Mouse (Mus musculus) heart, adult 2 months (tissue): ENCODE measurements at regions not wholly inside any gene's neighbourhood (a gene's known extent, or its start where the extent isn't known, plus 50 kb on each side); places are given as distances from the start of the nearest gene placed in this dataset.

Experiments
- DNase-seq, 2 experiments: peaks; one replicate each; pipeline ENCODE4 v3.0.0; 2021
- H3K27ac ChIP-seq: fragments of 200-600 bp; 2 replicates; pipeline ENCODE4 v1.8.1; 2022
- H3K27me3 ChIP-seq: fragments of 200-500 bp; 2 replicates; pipeline ENCODE4 v1.6.1; 2012; ENCODE audit warnings: mild to moderate bottlenecking, low read length, inconsistent platforms, mixed read lengths; ENCODE audit not compliant: control insufficient read depth, insufficient read depth
- H3K36me3 ChIP-seq: fragments of 200-500 bp; 2 replicates; pipeline ENCODE4 v1.6.1; 2012; ENCODE audit warnings: low read length, inconsistent platforms; ENCODE audit not compliant: control insufficient read depth, insufficient read depth
- H3K4me1 ChIP-seq: fragments of 200-500 bp; 2 replicates; pipeline ENCODE4 v1.6.1; 2011; ENCODE audit warnings: low read length; ENCODE audit not compliant: control insufficient read depth, insufficient read depth
- H3K4me3 ChIP-seq: fragments of 200-600 bp; 2 replicates; pipeline ENCODE4 v1.8.1; 2022
- H3K79me2 ChIP-seq: fragments of 200-500 bp; replicated peaks from 2 replicates; pipeline ENCODE4 v1.6.1; 2012; ENCODE audit warnings: mild to moderate bottlenecking, inconsistent platforms, low read length, moderate library complexity, mixed read lengths; ENCODE audit not compliant: control insufficient read depth, insufficient read depth
- H3K9ac ChIP-seq: fragments of 200-500 bp; 2 replicates; pipeline ENCODE4 v1.6.1; 2012; ENCODE audit warnings: low read depth, mild to moderate bottlenecking, control low read depth, inconsistent platforms, low read length, mixed read lengths
- CTCF ChIP-seq: fragments of 200-600 bp; IDR thresholded peaks from 2 replicates; pipeline ENCODE4 v1.8.1; 2022; ENCODE audit warnings: antibody characterized with exemption, mild to moderate bottlenecking, moderate library complexity
- EP300 ChIP-seq: fragments of 200-500 bp; IDR thresholded peaks from 2 replicates; pipeline ENCODE4 v1.6.1; 2011; ENCODE audit warnings: low read depth, low read length, control low read depth; ENCODE audit not compliant: insufficient read depth
- POLR2A ChIP-seq: fragments of 200-500 bp; IDR thresholded peaks from 2 replicates; pipeline ENCODE4 v1.6.1; 2011; ENCODE audit warnings: mild to moderate bottlenecking, low read depth, low read length, control low read depth; ENCODE audit not compliant: insufficient read depth
- WGBS: fragments of 180-500 bp; shearing (Covaris S2); methylation state at CpG from one replicate; pipeline ENCODE4 v1.1.7; 2018; 5-methylcytosine and 5-hydroxymethylcytosine counted together
- intact Hi-C: fragments of 180-260 bp; cut with DNase I; formaldehyde crosslinking; loops from one replicate; pipeline ENCODE4 v1.15.1; 2025

DNA sequence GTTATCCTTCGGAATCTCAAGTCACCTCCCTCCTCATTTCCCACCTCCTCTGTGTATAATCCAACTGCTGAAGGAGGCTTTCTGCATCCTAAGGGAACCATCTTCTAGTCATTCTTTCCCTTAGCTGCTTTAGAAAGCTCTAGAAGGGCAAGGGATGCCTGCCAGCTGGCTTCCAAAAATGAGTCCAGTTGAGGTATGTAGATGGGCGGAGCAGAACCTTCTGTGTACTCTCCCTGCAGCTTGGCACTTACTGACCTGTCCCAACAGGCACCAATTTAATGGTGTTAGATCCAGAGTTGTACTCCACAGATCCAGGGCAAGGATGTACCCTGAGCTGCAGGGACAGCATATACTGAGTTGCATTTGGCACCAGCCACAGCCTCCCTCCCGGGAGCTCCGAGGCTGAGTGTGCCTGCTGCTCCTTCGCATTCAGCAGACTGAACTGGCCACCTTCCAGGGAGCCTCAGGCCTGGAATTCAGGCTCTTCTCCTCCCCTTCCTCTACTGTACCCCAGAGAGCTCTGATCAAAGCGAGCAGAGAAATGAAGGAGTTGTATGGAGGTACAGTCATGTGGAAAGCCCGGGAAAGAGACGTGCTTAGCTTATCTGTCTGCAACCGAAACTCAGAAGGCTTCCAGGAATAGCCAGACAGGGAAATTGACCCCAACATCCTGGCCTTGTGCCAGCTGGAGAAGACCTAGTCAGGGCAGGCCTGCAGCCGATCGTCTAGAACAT, 177.4 kb upstream of the Ncam1 start:
- H3K4me1 ChIP-seq: peaks cover 15% of the 10 kb centered on the region
- intact Hi-C loops: no loop called here
- no peak overlapping the region for H3K9ac ChIP-seq
- 10% methylated on average over 11 of the region's 11 CpGs for WGBS
- H3K27ac ChIP-seq: no peak overlapping the region
- H3K27me3 ChIP-seq: no peaks in the 10 kb centered on the region
- no peaks in the 10 kb centered on the region for H3K36me3 ChIP-seq
- H3K4me3 ChIP-seq: no peak overlapping the region
- no peaks in the 10 kb centered on the region for H3K79me2 ChIP-seq
- no peak for TF ChIP-seq POLR2A
- no peak for TF ChIP-seq EP300
- TF ChIP-seq CTCF: no peak
- DNase-seq: peak; percentile 63 to 71

GRCm38 (mm10) chr9:49973974-49974495, 175.3 kb upstream of the Ncam1 start:
- intact Hi-C loops: no loop called here
- no peak for DNase-seq
- WGBS: 75% methylated on average over 5 of the region's 5 CpGs
- no peaks in the 10 kb centered on the region for H3K79me2 ChIP-seq
- no peak overlapping the region for H3K27ac ChIP-seq
- H3K36me3 ChIP-seq: no peaks in the 10 kb centered on the region
- no peak for TF ChIP-seq CTCF
- no peak for TF ChIP-seq EP300
- no peak for TF ChIP-seq POLR2A
- H3K4me3 ChIP-seq: no peak overlapping the region
- H3K27me3 ChIP-seq: no peaks in the 10 kb centered on the region
- no peak overlapping the region for H3K9ac ChIP-seq
- H3K4me1 ChIP-seq: peaks cover 10% of the 10 kb centered on the region

GRCm38 (mm10) chr9:49969429-49969828, 170.7 kb upstream of the Ncam1 start:
- no peak for DNase-seq
- Histone ChIP-seq H3K36me3 (no peaks in the 10 kb centered on the region), H3K79me2 (no peaks in the 10 kb centered on the region), H3K9ac (no peak overlapping the region), H3K27me3 (no peaks in the 10 kb centered on the region), H3K27ac (no peak overlapping the region), H3K4me1 (no peaks in the 10 kb centered on the region; the same call in 1 of the 2 replicates), H3K4me3 (no peak overlapping the region)
- TF ChIP-seq POLR2A (no peak), CTCF (no peak), EP300 (no peak)
- 63% methylated on average over 6 of the region's 6 CpGs for WGBS
- intact Hi-C loops: no loop called here

DNA sequence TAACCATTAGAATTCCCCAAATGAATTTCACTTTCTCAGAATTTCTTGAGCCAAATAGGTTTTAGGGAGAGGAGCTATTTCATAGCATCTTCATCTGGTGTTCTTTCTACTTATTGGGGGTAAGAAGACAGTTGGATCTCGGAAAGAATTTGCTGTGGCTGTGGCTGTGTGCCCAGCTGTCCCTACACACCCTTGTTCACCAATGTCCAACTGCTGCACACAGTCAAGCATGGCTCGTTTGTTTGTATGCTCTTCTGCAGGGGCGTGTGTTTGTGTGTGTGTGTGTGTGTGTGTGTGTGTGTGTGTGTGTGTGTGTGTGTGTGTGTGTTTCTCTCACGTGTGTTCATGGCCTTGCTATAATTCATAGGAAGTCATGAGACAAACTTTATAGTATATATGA, 165.9 kb upstream of the Ncam1 start:
- 49% methylated on average over 4 of the region's 4 CpGs for WGBS
- intact Hi-C loops: no loop called here

GRCm38 (mm10) chr9:49962561-49963071, 163.9 kb upstream of the Ncam1 start:
- no peak for TF ChIP-seq EP300
- TF ChIP-seq CTCF: no peak
- TF ChIP-seq POLR2A: no peak
- no peak for DNase-seq
- WGBS: 93% methylated on average over 8 of the region's 8 CpGs
- Histone ChIP-seq H3K27ac (no peak overlapping the region), H3K4me1 (no peaks in the 10 kb centered on the region), H3K4me3 (no peak overlapping the region), H3K79me2 (no peaks in the 10 kb centered on the region), H3K9ac (no peak overlapping the region), H3K36me3 (no peaks in the 10 kb centered on the region), H3K27me3 (no peaks in the 10 kb centered on the region)
- intact Hi-C loops: no loop called here

More for the DNA sequence above, 165.9 kb upstream of the Ncam1 start:
- Histone ChIP-seq H3K4me3 (no peak overlapping the region), H3K27me3 (no peaks in the 10 kb centered on the region), H3K27ac (no peak overlapping the region), H3K9ac (no peak overlapping the region), H3K4me1 (no peaks in the 10 kb centered on the region), H3K79me2 (no peaks in the 10 kb centered on the region), H3K36me3 (no peaks in the 10 kb centered on the region)
- TF ChIP-seq CTCF (no peak), POLR2A (no peak), EP300 (no peak)
- DNase-seq: no peak

DNA sequence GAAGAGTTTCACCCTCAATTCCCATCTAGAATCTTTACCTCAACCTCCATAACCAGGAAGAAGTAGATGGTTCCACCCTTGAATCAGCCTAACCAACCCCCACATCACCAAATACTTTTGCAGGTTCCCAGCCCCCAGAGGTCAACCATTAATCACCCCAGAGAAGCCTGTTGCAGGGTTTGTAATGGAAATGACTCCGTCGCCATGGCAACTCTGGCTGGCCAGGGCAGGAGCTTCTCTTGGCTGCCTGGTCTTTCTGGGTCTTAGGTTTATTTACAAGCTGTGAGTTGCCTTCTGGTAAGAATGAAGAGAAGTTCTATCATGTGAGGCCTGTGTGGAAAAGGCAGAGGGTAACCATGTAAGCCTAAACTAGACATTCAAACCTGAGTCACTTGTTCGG, 163.2 kb upstream of the Ncam1 start:
- intact Hi-C loops: no loop called here
- TF ChIP-seq POLR2A: no peak
- no peak for TF ChIP-seq EP300
- no peak for TF ChIP-seq CTCF
- 71% methylated on average over 3 of the region's 3 CpGs for WGBS
- H3K27ac ChIP-seq: no peak overlapping the region
- H3K79me2 ChIP-seq: no peaks in the 10 kb centered on the region
- DNase-seq: peak in 1 of 2 experiments; percentile 5
- H3K9ac ChIP-seq: no peak overlapping the region
- H3K4me3 ChIP-seq: no peak overlapping the region
- H3K4me1 ChIP-seq: no peaks in the 10 kb centered on the region
- no peaks in the 10 kb centered on the region for H3K36me3 ChIP-seq
- H3K27me3 ChIP-seq: no peaks in the 10 kb centered on the region
